Mouse (Mus musculus): ENCODE data around the gene Zfp981. TPM values are rescaled to one million over a fixed set of nuclear protein-coding genes. Genes with fewer than 3 reads are reported as not detected.
"Not testable (repeated sequence)": the region's sequence is repeated elsewhere in the genome, so short reads cannot be mapped to it uniquely, and the experiment has no call there.

Gene Zfp981
- polyA plus RNA-seq (2014; fragmentation: Nextera tagmentation; extraction: Ambion mirVana) = 0.31 and 0.32 TPM in 2 replicates

DNA sequence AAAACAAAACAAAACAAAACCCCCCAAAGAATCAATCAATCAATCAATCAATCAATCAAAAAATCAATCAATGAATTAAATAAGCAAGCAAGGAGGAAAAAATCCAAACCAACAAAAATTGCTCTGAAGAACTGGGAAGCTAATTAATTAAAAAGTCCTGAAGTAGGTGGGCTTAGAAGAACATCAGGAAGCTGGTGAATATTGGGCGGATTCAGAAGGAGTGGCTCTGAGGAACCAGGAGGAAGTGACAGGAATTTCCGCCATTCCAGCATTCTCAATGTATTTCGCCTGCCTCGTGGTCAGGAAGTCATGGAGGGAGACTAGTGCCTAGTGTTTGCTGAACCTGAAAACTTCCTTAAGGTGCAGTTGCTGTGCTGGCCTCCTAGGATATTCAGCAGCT, at the start of gene Zfp981:
Gene Zfp981, plus strand, starts transcription at position 301 of the 400 bp plus-strand sequence.
- not testable (repeated sequence) for H3K4me3 ChIP-seq (ENCODE audit: low read depth, low read length); H3K27me3 ChIP-seq (ENCODE audit: control insufficient read depth, insufficient read depth, low read length); ATAC-seq (ENCODE audit: low read depth); H3K27ac ChIP-seq (ENCODE audit: low read depth, low read length); H3K9ac ChIP-seq (replicated peaks; ENCODE audit: low read depth, low read length); H3K4me1 ChIP-seq (ENCODE audit: control insufficient read depth, insufficient read depth, low read length); H3K4me2 ChIP-seq (ENCODE audit: low read depth, low read length); H3K36me3 ChIP-seq (ENCODE audit: control insufficient read depth, insufficient read depth, low read length)
- peaks cover 19% of the 10 kb centered on the region for H3K9me3 ChIP-seq (ENCODE audit: control insufficient read depth, low read length)
- 88% methylated on average over 4 of the region's 4 CpGs for WGBS

GRCm38 (mm10) chr4:146452576-146452975, 49.3 kb upstream of the Zfp981 start:
- ATAC-seq (ENCODE audit: low read depth); H3K4me2 ChIP-seq (ENCODE audit: low read depth, low read length); H3K4me3 ChIP-seq (ENCODE audit: low read depth, low read length); H3K27me3 ChIP-seq (ENCODE audit: control insufficient read depth, insufficient read depth, low read length); H3K4me1 ChIP-seq (ENCODE audit: control insufficient read depth, insufficient read depth, low read length); H3K9ac ChIP-seq (replicated peaks; ENCODE audit: low read depth, low read length); H3K36me3 ChIP-seq (ENCODE audit: control insufficient read depth, insufficient read depth, low read length); H3K27ac ChIP-seq (ENCODE audit: low read depth, low read length): not testable (repeated sequence)
- 89% methylated on average over 2 of the region's 2 CpGs for WGBS
- H3K9me3 ChIP-seq (ENCODE audit: control insufficient read depth, low read length) = peaks cover 45% of the 10 kb centered on the region

DNA sequence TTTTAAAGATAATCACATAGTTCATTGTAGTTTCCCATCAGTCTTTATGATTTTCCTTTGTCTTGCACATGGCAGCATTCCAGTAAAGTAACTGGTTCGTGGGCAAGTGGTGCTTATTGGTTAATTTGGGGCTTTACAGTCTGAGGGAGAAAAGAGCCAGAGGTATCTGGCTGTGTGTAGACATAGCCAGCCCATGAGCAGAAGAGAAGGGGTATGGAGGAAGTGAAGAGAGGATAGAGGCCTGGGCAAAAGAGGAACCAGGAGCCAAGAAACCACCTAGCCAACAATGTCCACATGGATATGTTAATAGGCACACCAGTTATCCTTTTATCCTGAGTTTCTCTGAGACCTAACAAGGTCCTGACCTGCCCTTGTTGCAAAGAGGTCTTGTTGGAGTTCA, 47.7 kb upstream of the Zfp981 start:
- not testable (repeated sequence) for ATAC-seq (ENCODE audit: low read depth)

GRCm38 (mm10) chr4:146454896-146455295, 46.9 kb upstream of the Zfp981 start:
- no peak overlapping the region for H3K27ac ChIP-seq (ENCODE audit: low read depth, low read length)

More for the DNA sequence above, 47.7 kb upstream of the Zfp981 start:
- not testable (repeated sequence) for H3K27ac ChIP-seq (ENCODE audit: low read depth, low read length); H3K9ac ChIP-seq (replicated peaks; ENCODE audit: low read depth, low read length); H3K4me3 ChIP-seq (ENCODE audit: low read depth, low read length); H3K4me2 ChIP-seq (ENCODE audit: low read depth, low read length); H3K27me3 ChIP-seq (ENCODE audit: control insufficient read depth, insufficient read depth, low read length); H3K4me1 ChIP-seq (ENCODE audit: control insufficient read depth, insufficient read depth, low read length); H3K36me3 ChIP-seq (ENCODE audit: control insufficient read depth, insufficient read depth, low read length)
- 66% methylated on average over 1 of the region's 1 CpGs for WGBS
- H3K9me3 ChIP-seq (ENCODE audit: control insufficient read depth, low read length) = peaks cover 41% of the 10 kb centered on the region

DNA sequence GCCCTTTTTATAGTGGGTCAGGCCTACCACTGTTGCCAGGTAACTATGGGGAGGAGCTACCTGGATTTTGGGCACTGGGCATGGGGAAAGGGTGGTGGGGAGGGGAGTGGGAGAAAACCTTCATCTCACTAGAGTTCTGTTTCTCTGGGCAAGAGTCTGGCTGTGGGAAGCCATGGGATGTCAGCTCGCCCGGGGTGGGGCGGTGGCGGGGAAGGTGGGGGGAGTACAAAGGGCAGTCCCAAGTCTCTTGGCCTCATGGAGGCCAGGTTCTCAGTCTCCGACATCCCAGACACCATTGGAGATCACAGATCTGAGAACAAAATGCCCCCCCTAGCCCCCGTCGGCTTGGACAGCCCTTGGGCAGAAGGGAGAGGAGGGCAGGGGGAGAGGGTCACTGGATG, 46.5 kb upstream of the Zfp981 start:
- H3K27ac ChIP-seq (ENCODE audit: low read depth, low read length) = no peak overlapping the region
- peaks cover 39% of the 10 kb centered on the region for H3K9me3 ChIP-seq (ENCODE audit: control insufficient read depth, low read length)
- H3K4me3 ChIP-seq (ENCODE audit: low read depth, low read length) = no peak overlapping the region
- H3K4me2 ChIP-seq (ENCODE audit: low read depth, low read length) = no peak overlapping the region
- no peak overlapping the region for H3K9ac ChIP-seq (replicated peaks; ENCODE audit: low read depth, low read length)
- no peaks in the 10 kb centered on the region for H3K4me1 ChIP-seq (ENCODE audit: control insufficient read depth, insufficient read depth, low read length)
- H3K27me3 ChIP-seq (ENCODE audit: control insufficient read depth, insufficient read depth, low read length) = no peaks in the 10 kb centered on the region
- H3K36me3 ChIP-seq (ENCODE audit: control insufficient read depth, insufficient read depth, low read length) = no peaks in the 10 kb centered on the region
- ATAC-seq (ENCODE audit: low read depth) = peak; percentile 28; the same call in 1 of the 2 replicates
- WGBS = 95% methylated on average over 7 of the region's 7 CpGs

More at GRCm38 (mm10) chr4:146454896-146455295, 46.9 kb upstream of the Zfp981 start:
- WGBS = 49% methylated on average over 2 of the region's 2 CpGs
- Histone ChIP-seq H3K9me3 (ENCODE audit: control insufficient read depth, low read length) (peaks cover 39% of the 10 kb centered on the region), H3K27me3 (ENCODE audit: control insufficient read depth, insufficient read depth, low read length) (no peaks in the 10 kb centered on the region), H3K9ac (replicated peaks; ENCODE audit: low read depth, low read length) (no peak overlapping the region), H3K4me2 (ENCODE audit: low read depth, low read length) (no peak overlapping the region), H3K4me1 (ENCODE audit: control insufficient read depth, insufficient read depth, low read length) (no peaks in the 10 kb centered on the region), H3K36me3 (ENCODE audit: control insufficient read depth, insufficient read depth, low read length) (no peaks in the 10 kb centered on the region), H3K4me3 (ENCODE audit: low read depth, low read length) (no peak overlapping the region)
- ATAC-seq (ENCODE audit: low read depth) = 0 out of 2 replicates have a peak, but pooled peaks have one; percentile 18

DNA sequence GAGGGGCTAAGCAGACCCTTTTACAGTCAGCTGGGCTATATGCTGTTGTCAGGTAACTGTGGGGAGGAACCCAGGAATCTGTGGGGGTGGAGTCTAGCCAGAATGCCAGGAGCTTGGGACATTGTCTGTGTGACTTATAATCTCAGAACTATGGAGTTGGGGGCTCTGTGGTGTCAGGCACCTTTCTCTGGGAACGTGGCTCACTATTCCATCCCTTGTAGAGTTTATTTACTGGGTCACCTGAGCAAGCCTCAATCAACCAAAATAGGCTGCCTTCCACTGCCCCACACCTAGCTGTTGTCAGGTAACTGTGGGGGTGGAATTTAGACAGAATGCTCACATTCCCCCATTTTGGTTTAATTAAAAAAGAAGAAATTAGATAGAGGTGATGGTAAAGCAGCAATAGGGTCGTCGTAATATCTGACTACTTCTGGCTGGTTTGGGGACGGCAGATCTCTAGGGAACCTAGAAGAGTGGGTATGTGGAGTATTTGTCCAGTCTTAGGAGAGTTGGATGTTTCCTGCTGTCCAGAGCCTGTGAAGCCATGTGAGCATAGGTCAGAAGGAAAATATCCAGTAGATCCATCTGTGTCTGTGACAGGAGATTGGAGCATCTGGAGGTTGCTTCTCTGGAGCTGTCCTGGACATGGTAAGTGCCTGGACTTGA, 45.6 kb upstream of the Zfp981 start:
- H3K27ac ChIP-seq (ENCODE audit: low read depth, low read length) = no peak overlapping the region
- no peak overlapping the region for H3K4me2 ChIP-seq (ENCODE audit: low read depth, low read length)
- H3K9me3 ChIP-seq (ENCODE audit: control insufficient read depth, low read length) = peaks cover 39% of the 10 kb centered on the region
- no peaks in the 10 kb centered on the region for H3K36me3 ChIP-seq (ENCODE audit: control insufficient read depth, insufficient read depth, low read length)
- no peak overlapping the region for H3K4me3 ChIP-seq (ENCODE audit: low read depth, low read length)
- H3K9ac ChIP-seq (replicated peaks; ENCODE audit: low read depth, low read length) = no peak overlapping the region
- 75% methylated on average over 4 of the region's 4 CpGs for WGBS
- no peaks in the 10 kb centered on the region for H3K27me3 ChIP-seq (ENCODE audit: control insufficient read depth, insufficient read depth, low read length)
- no peak for ATAC-seq (ENCODE audit: low read depth)
- H3K4me1 ChIP-seq (ENCODE audit: control insufficient read depth, insufficient read depth, low read length) = no peaks in the 10 kb centered on the region

- Histone ChIP-seq H3K4me1 (ENCODE audit: control insufficient read depth, insufficient read depth, low read length) (no peaks in the 10 kb centered on the region), H3K4me3 (ENCODE audit: low read depth, low read length) (no peak overlapping the region), H3K36me3 (ENCODE audit: control insufficient read depth, insufficient read depth, low read length) (no peaks in the 10 kb centered on the region), H3K27ac (ENCODE audit: low read depth, low read length) (no peak overlapping the region), H3K4me2 (ENCODE audit: low read depth, low read length) (no peak overlapping the region), H3K27me3 (ENCODE audit: control insufficient read depth, insufficient read depth, low read length) (no peaks in the 10 kb centered on the region), H3K9ac (replicated peaks; ENCODE audit: low read depth, low read length) (no peak overlapping the region), H3K9me3 (ENCODE audit: control insufficient read depth, low read length) (peaks cover 39% of the 10 kb centered on the region)
- 62% methylated on average over 2 of the region's 2 CpGs for WGBS
- no peak for ATAC-seq (ENCODE audit: low read depth)
Observed at GRCm38 (mm10) chr4:146457126-146457525, 44.7 kb upstream of the Zfp981 start.

- H3K4me3 ChIP-seq (ENCODE audit: low read depth, low read length) = no peak overlapping the region
- H3K4me2 ChIP-seq (ENCODE audit: low read depth, low read length) = no peak overlapping the region
- 77% methylated on average over 1 of the region's 1 CpGs for WGBS
- H3K36me3 ChIP-seq (ENCODE audit: control insufficient read depth, insufficient read depth, low read length) = no peaks in the 10 kb centered on the region
- no peaks in the 10 kb centered on the region for H3K4me1 ChIP-seq (ENCODE audit: control insufficient read depth, insufficient read depth, low read length)
- ATAC-seq (ENCODE audit: low read depth) = no peak
- no peak overlapping the region for H3K9ac ChIP-seq (replicated peaks; ENCODE audit: low read depth, low read length)
- no peak overlapping the region for H3K27ac ChIP-seq (ENCODE audit: low read depth, low read length)
- peaks cover 36% of the 10 kb centered on the region for H3K9me3 ChIP-seq (ENCODE audit: control insufficient read depth, low read length)
- no peaks in the 10 kb centered on the region for H3K27me3 ChIP-seq (ENCODE audit: control insufficient read depth, insufficient read depth, low read length)
Observed at GRCm38 (mm10) chr4:146457720-146458119, 44.1 kb upstream of the Zfp981 start.

- H3K27ac ChIP-seq (ENCODE audit: low read depth, low read length); ATAC-seq (ENCODE audit: low read depth); H3K9ac ChIP-seq (replicated peaks; ENCODE audit: low read depth, low read length); H3K27me3 ChIP-seq (ENCODE audit: control insufficient read depth, insufficient read depth, low read length); H3K36me3 ChIP-seq (ENCODE audit: control insufficient read depth, insufficient read depth, low read length); H3K4me2 ChIP-seq (ENCODE audit: low read depth, low read length); H3K4me1 ChIP-seq (ENCODE audit: control insufficient read depth, insufficient read depth, low read length); H3K4me3 ChIP-seq (ENCODE audit: low read depth, low read length): not testable (repeated sequence)
- H3K9me3 ChIP-seq (ENCODE audit: control insufficient read depth, low read length) = peaks cover 30% of the 10 kb centered on the region
- 80% methylated on average over 5 of the region's 5 CpGs for whole genome bisulfite sequencing
Observed at GRCm38 (mm10) chr4:146459822-146460221, 42.0 kb upstream of the Zfp981 start.

All from neural tube, embryonic 14.5 days (tissue).